Comparison of ENCODE assay signal across 10 mouse cellular contexts in the genomic region with DNA sequence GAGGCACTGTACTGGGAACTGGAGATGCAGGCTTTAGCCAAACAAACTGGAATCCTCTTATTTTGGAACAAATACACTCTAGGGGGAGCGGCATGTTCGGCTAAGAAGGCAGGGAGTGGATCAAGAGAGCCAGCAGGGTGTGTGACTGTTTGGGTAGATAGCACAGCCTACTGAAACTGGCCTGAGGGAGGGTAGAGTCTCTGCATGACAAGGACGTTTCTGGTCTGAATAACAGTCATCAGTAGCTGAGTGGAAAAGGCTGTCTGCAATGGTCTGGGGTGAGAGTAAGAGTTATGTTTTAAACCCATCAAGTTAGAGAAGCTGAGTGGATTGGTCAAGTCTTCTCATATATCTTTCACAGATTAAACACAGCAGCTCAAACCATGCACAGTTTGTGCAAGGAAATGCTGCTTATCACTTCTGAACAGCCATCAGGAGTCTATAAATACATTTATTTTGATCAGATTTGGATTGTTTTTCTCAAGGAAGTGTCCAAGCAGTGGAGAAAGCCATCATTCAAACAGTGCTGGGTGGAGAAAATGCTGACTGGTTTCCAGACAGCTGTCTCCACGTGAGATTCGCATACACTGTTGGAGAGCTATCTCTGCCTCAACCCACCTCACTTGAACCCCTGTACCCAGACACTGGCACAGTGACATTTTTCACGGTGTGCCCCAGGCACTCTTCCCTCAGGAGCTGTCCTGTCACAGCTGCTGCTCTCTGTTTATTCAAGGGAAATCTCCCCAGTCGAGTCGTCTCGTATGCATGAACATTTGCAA. TPM values are rescaled to one million over a fixed set of nuclear protein-coding genes. Genes with fewer than 3 reads are reported as not detected.
DNase-seq lines count a peak whose midpoint lies in the region; ATAC-seq and TF ChIP-seq lines count a peak whose summit lies in the region.
"Had no signal": no experiment of that assay in that cellular context is flagged by ENCODE, and none has a peak within 500 bp of the region (broad histone marks: within the 10 kb centered on the region; RNA-seq: fewer than 3 reads in every experiment).

No protein-coding gene starts in this region.

- TF ChIP-seq POLR2A in thymus, adult 2 months (IDR thresholded peaks at IDR 0.05; ENCODE audit: control insufficient read depth, extremely low read depth, insufficient read depth, low read length, poor library complexity): no peak

- DNase-seq in heart, adult 9 months (ENCODE audit: low spot score in 2 of 2): no peak
- DNase-seq in lung, embryonic 14.5 days: peak; percentile 47
- DNase-seq in lung, postnatal 10 days: no peak
- DNase-seq in heart, postnatal 0 days (ENCODE audit: low spot score): no peak
- DNase-seq in thymus, adult 2 months: no peak
- DNase-seq in spleen, postnatal 14 days (ENCODE audit: low spot score in 2 of 2): no peak

- TF ChIP-seq EP300 in heart, postnatal 0 days (IDR thresholded peaks at IDR 0.05; ENCODE audit: low read depth): no peak

- ATAC-seq in heart, embryonic 11.5 days (replicated peaks; ENCODE audit: insufficient number of reproducible peaks, low FRiP score, low TSS enrichment): no peak
- ATAC-seq in lung, embryonic 14.5 days (ENCODE audit: insufficient read depth): no peak
- ATAC-seq in heart, postnatal 0 days (ENCODE audit: insufficient read depth, low read depth): peak; percentile 51; the same call in 1 of the 2 replicates
- peak; percentile 82 for ATAC-seq in megakaryocyte progenitor cell, adult 5-6 weeks (replicated peaks; ENCODE audit: poor library complexity)

- no peak overlapping the region for H3K4me2 ChIP-seq in heart, embryonic 11.5 days
- no peak overlapping the region for H3K4me2 ChIP-seq in lung, embryonic 14.5 days
- no peak overlapping the region for H3K4me2 ChIP-seq in heart, postnatal 0 days (ENCODE audit: low read depth, low read length)

- H3K36me3 ChIP-seq in heart, embryonic 11.5 days (ENCODE audit: control insufficient read depth, insufficient read depth, low read length): no peaks in the 10 kb centered on the region
- peaks cover 10% of the 10 kb centered on the region; the same call in 1 of the 2 replicates for H3K36me3 ChIP-seq in lung, embryonic 14.5 days (ENCODE audit: insufficient read depth)
- H3K36me3 ChIP-seq in heart, postnatal 0 days (replicated peaks; ENCODE audit: control insufficient read depth, insufficient read depth, low read length): no peaks in the 10 kb centered on the region
- H3K36me3 ChIP-seq in thymus, adult 2 months (ENCODE audit: control insufficient read depth, insufficient read depth, low read length): no peaks in the 10 kb centered on the region

- peak overlapping the region; percentile 36 for H3K27ac ChIP-seq in heart, embryonic 11.5 days (ENCODE audit: low read depth, low read length)
- peak overlapping the region; percentile 40 for H3K27ac ChIP-seq in lung, embryonic 14.5 days (ENCODE audit: low read depth)
- H3K27ac ChIP-seq in heart, postnatal 0 days (ENCODE audit: low read depth): peak overlapping the region; percentile 19; the same call in 1 of the 2 replicates
- no peak overlapping the region for H3K27ac ChIP-seq in thymus, adult 2 months (ENCODE audit: control insufficient read depth, insufficient read depth, low read length)

- H3K9ac ChIP-seq in heart, embryonic 11.5 days (ENCODE audit: low read depth, low read length): no peak overlapping the region
- H3K9ac ChIP-seq in lung, embryonic 14.5 days: no peak overlapping the region
- H3K9ac ChIP-seq in heart, postnatal 0 days (replicated peaks; ENCODE audit: low read depth, low read length): no peak overlapping the region

- H3K27me3 ChIP-seq in heart, embryonic 11.5 days (ENCODE audit: control insufficient read depth, insufficient read depth, low read length): no peaks in the 10 kb centered on the region
- H3K27me3 ChIP-seq in lung, embryonic 14.5 days (ENCODE audit: insufficient read depth, low read length): no peaks in the 10 kb centered on the region
- no peaks in the 10 kb centered on the region for H3K27me3 ChIP-seq in heart, postnatal 0 days (ENCODE audit: control insufficient read depth, insufficient read depth, low read length)
- H3K27me3 ChIP-seq in thymus, adult 2 months (ENCODE audit: control insufficient read depth, insufficient read depth, low read length): no peaks in the 10 kb centered on the region

- peaks cover 24% of the 10 kb centered on the region for H3K4me1 ChIP-seq in heart, embryonic 11.5 days (ENCODE audit: control insufficient read depth, insufficient read depth, low read length)
- peaks cover 33% of the 10 kb centered on the region for H3K4me1 ChIP-seq in lung, embryonic 14.5 days (ENCODE audit: insufficient read depth)
- peaks cover 30% of the 10 kb centered on the region for H3K4me1 ChIP-seq in heart, postnatal 0 days (ENCODE audit: control insufficient read depth, insufficient read depth)
- H3K4me1 ChIP-seq in thymus, adult 2 months (replicated peaks; ENCODE audit: control insufficient read depth, insufficient read depth, low read length): no peaks in the 10 kb centered on the region

- no peak for TF ChIP-seq CTCF in lung, embryonic 14.5 days (IDR thresholded peaks at IDR 0.05; ENCODE audit: low read depth)
- no peak for TF ChIP-seq CTCF in heart, postnatal 0 days (IDR thresholded peaks at IDR 0.05; ENCODE audit: low read depth)
- TF ChIP-seq CTCF in thymus, adult 2 months (IDR thresholded peaks at IDR 0.05; ENCODE audit: borderline replicate concordance, control insufficient read depth, extremely low read depth, insufficient read depth, low read length, poor library complexity): no peak

- WGBS in heart, embryonic 11.5 days (ENCODE audit: insufficient replicate concordance): 21% methylated on average over 9 of the region's 9 CpGs
- WGBS in lung, embryonic 14.5 days: 17% methylated on average over 9 of the region's 9 CpGs
- 17% methylated on average over 9 of the region's 9 CpGs for WGBS in heart, postnatal 0 days
- WGBS in thymus, adult 2 months: 74% methylated on average over 9 of the region's 9 CpGs

- no peaks in the 10 kb centered on the region for H3K9me3 ChIP-seq in heart, embryonic 11.5 days (replicated peaks; ENCODE audit: control insufficient read depth, low read length)
- H3K9me3 ChIP-seq in lung, embryonic 14.5 days (ENCODE audit: low read depth, low read length): no peaks in the 10 kb centered on the region
- no peaks in the 10 kb centered on the region for H3K9me3 ChIP-seq in heart, postnatal 0 days (replicated peaks; ENCODE audit: control insufficient read depth, low read length)

- H3K4me3 ChIP-seq in heart, embryonic 11.5 days (ENCODE audit: low read depth, low read length): no peak overlapping the region
- H3K4me3 ChIP-seq in lung, embryonic 14.5 days (ENCODE audit: low read depth, low read length): no peak overlapping the region
- no peak overlapping the region for H3K4me3 ChIP-seq in heart, postnatal 0 days (ENCODE audit: low read depth, low read length)
- no peak overlapping the region for H3K4me3 ChIP-seq in thymus, adult 2 months (ENCODE audit: control insufficient read depth, insufficient read depth, low read length)

RNA-seq across cellular contexts. Expression of a gene that starts 12.9 kb away (rescaled TPM):
- polyA plus RNA-seq in heart, embryonic 11.5 days (2014; fragmentation: Nextera tagmentation; extraction: Ambion mirVana): 44.0 and 60.9 TPM in 2 replicates
- 73.5 and 75.6 TPM in 2 replicates for polyA plus RNA-seq in lung, embryonic 14.5 days (2014; fragmentation: Nextera tagmentation; extraction: Ambion mirVana)
- total RNA-seq in heart, postnatal 0 days (2014; rRNA removed; ENCODE audit: low replicate concordance): 15.6 and 39.3 TPM in 2 replicates
- polyA plus RNA-seq in heart, postnatal 0 days (2015; fragmentation: Nextera tagmentation; extraction: Ambion mirVana): 24.3 and 27.5 TPM in 2 replicates
- 0.30 TPM in 1 of 2 replicates, not detected in the other for total RNA-seq in megakaryocyte progenitor cell, adult 5-6 weeks (2015)
- 0.37 TPM in 1 of 2 replicates, not detected in the other for total RNA-seq in megakaryocyte progenitor cell, adult 5-6 weeks (2017)
- polyA plus RNA-seq in thymus, adult 2 months (2012; rRNA removed): 1.2 TPM in 2 replicates
- total RNA-seq: granulocyte monocyte progenitor cell, adult 5-6 weeks had no signal
- polyA plus RNA-seq: C2C12 had no signal

Comparison
In these comparisons a context has a peak if more than half of its experiments do, and no peak if none do; other contexts are left out.
1. ATAC-seq: peak in heart, postnatal 0 days (single experiment) and megakaryocyte progenitor cell, adult 5-6 weeks (single experiment); none in heart, embryonic 11.5 days (single experiment) and lung, embryonic 14.5 days (single experiment).
2. RNA of a gene that starts 12.9 kb away (polyA plus RNA-seq): 73.5 to 75.6 TPM in lung, embryonic 14.5 days, 44.0 to 60.9 TPM in heart, embryonic 11.5 days and 24.3 to 27.5 TPM in heart, postnatal 0 days; 1.2 TPM in thymus, adult 2 months; every median in the first group is over 10 times any median in the second.